Mouse (Mus musculus) heart, postnatal 4 days (tissue): ENCODE measurements around the gene Tapbpl. TPM values are rescaled to one million over a fixed set of nuclear protein-coding genes. Genes with fewer than 3 reads are reported as not detected.

Experiments used
- DNase-seq: peaks from one replicate; pipeline ENCODE4 v3.0.0; 2021
- microRNA-seq, 2 experiments: library from miRNA; unstranded; fragments of <30 nt; microRNA quantifications; one replicate each; pipeline ENCODE4 v1.2.0; 2021 to 2022
- total RNA-seq, 2 experiments: library from RNA; stranded (reverse); gene quantifications; 2 replicates each; pipeline ENCODE4 v1.2.3; 2021

Tapbpl gene
- total RNA-seq, 2 experiments from 2014 or later, result 3.3 to 3.6 TPM

DNA sequence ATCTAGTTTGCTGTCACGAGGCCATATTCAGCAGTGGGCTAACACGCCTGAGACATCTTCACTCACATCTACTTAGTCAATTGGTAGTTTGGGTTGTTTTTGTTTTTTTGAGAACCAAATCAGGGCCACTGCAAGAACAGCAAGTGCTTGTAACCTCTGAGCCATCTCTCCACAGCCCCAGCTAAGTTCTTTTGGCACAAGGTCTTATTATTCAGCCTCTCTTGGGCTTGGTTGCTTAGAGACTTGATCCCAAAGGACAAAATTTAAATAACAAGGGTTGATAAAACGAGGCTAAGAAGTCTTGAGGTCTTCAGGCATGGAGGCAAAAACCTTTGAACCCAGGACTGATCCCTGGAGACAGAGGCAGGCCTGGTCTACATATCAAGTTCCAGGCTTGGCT lies 35.4 kb downstream of the Tapbpl start:
- no peak for DNase-seq

DNA sequence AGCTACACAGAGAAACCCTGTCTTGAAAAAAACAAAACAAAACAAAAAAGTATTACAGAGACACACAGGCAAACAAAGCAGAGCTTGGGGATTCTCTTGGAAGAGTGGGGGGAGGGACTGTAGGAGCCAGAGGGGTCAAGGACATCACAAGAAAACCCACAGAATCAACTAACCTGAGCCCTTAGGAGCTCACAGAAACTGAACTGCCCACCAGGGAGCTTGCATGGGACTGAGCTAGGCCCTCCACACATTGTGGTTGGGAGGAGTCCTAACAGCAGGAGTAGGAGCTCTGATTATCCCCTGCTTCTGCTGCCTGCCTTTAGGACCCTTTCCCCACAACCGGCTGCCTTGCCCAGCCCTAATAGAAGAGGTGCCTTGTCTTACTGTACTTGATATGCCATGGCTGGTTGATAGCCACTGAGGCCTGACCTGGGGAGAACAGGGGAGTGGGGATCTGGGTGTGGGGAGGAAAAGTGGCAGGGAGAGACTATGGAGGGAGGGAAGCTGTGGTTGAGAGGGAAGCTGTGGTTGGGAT lies 36.1 kb downstream of the Tapbpl start:
- DNase-seq, result no peak

DNA sequence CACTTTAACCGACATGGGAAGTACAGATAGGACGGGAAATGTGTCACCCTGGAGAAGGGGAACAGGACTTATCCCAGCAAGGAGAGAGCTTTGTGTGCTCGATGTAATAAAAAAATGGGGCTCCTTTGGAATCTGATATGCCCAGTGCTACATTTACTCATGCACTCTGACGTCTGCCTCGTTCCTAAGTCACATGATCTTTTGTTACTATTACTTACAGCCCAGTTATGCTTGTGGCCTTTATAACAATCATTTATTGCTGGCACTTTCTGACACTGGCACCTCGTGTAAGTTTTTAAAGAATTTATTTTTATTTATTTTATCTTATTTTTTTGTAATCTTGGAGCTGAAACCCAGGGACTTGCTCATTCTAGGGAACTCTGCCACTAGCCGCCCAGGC lies 38.3 kb downstream of the Tapbpl start:
- DNase-seq, result no peak

DNA sequence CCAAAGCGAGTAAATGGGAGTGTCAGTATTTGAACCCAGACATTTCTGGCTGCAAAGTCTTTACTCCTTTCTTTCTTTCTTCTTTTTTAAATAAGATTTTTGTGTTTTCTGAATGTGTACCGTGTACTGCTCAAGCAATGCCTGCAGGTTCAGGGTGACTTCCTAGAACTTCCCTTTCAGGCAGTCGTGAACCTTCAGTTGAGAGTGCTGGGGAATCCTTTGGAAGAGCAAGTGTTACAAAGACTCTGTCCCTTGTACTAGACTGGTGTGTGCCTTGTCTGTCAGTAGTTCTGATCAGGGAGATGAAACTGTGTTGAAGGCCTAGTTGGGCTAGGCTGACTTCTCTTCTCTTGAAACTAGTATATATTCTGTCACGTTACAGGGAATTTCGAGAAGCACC lies 38.8 kb downstream of the Tapbpl start:
- DNase-seq, result no peak

DNA sequence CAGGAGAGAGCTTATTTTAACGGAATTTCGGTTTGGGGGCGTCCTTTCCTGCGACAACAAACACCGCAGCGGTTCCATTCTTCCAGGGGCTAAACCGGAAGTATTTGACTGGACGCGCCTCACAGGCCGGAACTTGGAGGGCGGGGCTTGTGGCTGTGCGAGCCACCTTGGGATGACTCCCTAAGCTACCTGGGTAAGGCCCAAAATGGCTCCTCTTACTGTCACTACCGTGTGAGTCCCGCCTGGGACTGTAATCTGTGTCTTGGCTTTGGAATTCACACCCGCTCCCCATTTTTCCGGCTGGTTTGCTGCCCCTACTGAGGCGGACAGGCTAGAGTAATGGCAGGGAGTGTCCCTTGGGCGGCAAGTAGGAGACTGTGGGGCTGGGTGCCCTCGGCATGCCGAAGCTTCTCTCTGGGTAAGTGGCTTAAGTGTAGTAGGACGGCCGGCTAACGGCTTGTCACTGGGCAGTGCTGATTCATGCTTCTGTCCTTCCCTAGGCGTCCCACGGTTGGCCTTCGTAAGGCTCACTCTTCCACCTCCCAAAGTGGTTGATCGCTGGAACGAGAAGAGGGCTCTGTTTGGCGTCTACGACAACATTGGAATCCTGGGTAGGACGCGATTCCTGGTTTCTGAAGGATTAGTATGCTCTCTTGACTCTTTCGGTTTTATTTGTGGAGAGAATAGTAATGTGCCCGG lies 39.5 kb downstream of the Tapbpl start:
- DNase-seq, result peak; percentile 94

DNA sequence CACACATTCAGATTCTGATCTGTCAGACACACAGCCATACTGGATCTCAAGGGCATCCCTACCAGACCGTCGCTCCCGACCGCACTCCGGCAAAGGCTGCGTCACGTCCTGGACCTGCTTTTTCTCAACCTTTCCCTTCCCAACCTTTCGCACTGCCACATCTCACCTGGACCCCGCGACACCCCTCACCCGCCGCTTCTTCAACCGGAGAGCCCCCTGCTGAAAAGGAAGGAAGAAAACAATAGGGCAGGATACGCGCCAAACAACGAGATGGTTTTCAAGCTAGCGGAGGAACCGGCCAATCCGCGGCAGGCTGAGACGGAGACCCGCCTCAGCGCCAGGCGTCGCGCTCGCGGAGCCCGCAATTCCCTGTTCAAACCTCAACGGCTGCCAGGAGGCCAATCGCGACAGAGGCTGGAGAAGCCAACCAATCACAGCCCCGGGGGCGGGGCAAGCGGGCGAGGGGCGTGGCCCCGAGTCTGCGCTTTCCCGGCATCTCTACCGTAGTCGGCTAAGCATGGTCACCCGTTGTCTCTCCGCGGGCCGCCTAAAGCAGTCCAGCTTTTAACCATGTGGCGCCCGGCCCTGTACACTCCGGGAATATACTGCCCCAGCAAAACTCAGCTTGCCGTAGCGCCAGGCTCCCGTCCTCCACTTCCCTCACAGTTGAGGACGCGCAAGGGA lies 40.2 kb downstream of the Tapbpl start, which contains the start of the genes Ncapd2 and Mrpl51:
TSS of gene Ncapd2 (minus strand) at position 370 of the 684 bp plus-strand sequence.
TSS of gene Mrpl51 (plus strand) at position 470 of the 684 bp plus-strand sequence.
- DNase-seq, result peak; percentile 98

DNA sequence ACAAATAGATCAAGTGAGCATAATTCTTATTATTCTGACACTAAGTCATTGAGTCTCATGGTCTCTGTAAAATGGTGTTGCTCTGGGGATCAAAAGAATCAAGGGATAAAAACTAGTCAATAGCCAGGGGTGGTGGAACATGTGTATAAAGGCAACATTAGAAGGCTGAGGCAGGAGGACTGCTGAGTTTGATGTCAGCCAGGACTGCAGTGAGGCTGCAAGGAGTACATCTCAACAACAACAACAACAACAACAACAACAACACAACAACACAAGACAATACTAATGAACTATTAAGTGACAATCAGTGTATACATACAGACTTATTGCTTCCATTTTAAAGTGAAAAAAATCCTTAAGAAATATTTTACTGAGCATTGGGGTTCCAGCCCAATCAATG lies 40.8 kb downstream of the Tapbpl start:
- DNase-seq, result no peak

DNA sequence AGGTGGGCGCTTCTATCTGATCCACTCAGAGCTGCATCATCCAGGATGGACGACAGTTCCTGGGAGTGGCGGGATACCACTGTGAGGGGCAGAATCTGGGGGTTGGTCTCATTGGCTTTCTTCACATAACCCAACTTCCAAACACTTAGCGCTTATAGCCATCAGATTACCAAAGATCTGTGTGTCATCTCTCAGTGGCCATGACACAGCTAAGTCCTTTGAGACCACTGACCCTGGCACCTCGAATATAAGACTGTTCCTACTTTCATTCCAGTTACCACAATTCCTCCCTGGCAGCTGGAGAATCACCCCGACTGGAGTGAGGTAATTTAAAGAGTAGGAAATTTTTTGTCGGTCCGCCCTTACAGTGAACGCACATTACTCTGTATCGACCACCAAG lies 45.5 kb downstream of the Tapbpl start:
- DNase-seq, result no peak

DNA sequence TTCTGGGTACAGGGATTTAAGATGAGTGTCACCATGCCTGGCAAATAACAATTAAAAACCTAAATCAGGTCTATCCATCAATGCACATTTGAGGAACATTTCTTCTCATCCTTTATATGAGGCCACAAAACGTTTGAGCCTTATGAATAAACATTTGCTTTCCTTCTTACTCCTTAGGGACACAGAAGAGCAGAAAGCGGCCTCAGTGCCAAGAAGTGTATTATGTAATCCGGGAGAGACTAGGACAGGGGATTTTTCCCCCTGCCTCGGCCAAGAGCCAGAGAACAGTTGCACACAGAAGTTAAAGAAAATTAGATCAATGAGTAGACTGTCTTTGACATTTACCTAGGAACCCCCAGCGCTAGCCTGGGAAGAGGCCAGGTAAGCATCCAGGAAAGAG lies 49.5 kb downstream of the Tapbpl start:
- no peak for DNase-seq

DNA sequence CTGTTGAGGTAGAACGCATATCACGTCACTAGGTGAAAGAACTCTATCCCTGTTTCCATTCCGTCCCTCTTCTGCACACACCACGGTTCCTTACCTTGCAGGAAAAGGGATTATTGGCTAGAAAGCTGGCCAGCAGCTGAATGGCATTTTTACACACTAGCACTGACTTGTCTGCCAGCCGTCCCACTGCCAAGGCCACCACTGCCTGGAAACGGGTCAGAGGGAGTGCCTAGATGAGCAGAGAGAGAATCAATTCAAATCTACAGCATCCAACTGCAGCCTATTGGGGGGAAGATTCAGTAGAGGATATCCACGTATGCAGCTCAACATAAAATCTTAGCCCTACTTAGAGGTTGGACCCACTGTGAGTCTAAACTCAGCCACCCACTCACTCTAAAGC lies 52.1 kb downstream of the Tapbpl start:
- DNase-seq, result no peak

DNA sequence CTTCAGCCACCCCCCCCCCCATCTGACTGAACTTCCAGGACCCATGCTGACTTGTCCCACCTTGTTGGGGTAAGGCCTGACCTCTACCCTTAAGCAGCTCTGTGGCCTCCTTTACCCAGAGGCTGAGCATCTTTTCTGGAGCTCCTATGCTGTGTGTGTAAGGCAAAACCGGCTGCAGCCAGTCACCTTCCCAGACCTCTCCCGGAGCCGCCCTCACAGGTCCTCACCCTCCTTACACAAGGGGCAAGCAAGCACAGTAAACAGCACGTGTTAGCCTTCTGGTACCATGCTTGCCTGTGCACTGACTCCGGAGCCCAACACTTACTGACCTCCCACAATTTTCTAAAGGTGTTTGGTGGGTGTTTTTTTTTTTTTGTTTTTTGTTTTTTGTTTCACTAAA lies 56.2 kb downstream of the Tapbpl start:
- no peak for DNase-seq

Small RNA genes within 50 kb of the gene (microRNA-seq; reads per million reads assigned to microRNA genes)
- gene Mir3098 (1.8 to 2.8 reads per million in 2 experiments), gene Mir8113 (0 reads per million in 2 experiments)

Other genes starting within 250 kb of the Tapbpl start
- gene Pianp, start 235.2 kb downstream of the Tapbpl start, total RNA-seq, result 1 to 10 TPM in 1 of 2 experiments, under 1 TPM in 1; 0.69 to 1.5 TPM
- gene Zfp384, start 222.7 kb downstream of the Tapbpl start, total RNA-seq, result 10 to 100 TPM; 28.5 to 30.7 TPM
- 10 to 100 TPM; 40.8 to 43.6 TPM for gene Ing4, start 192.1 kb downstream of the Tapbpl start, total RNA-seq
- gene Acrbp, start 182.2 kb downstream of the Tapbpl start, total RNA-seq, result 1 to 10 TPM; 1.7 to 3.2 TPM
- gene Lpar5, start 163.9 kb downstream of the Tapbpl start, total RNA-seq, result not detected
- 100 to 1,000 TPM; 202 to 210 TPM for gene Chd4, start 135.9 kb downstream of the Tapbpl start, total RNA-seq
- gene Nop2, start 100.0 kb downstream of the Tapbpl start, total RNA-seq, result 10 to 100 TPM; 24.4 to 25.3 TPM
- 10 to 100 TPM; 18.0 to 18.6 TPM for gene Iffo1, start 86.6 kb downstream of the Tapbpl start, total RNA-seq
- 1,000 to 10,000 TPM; 3,371 to 3,611 TPM for gene Gapdh, start 65.4 kb downstream of the Tapbpl start, total RNA-seq
- gene Ncapd2, start 40.2 kb downstream of the Tapbpl start, total RNA-seq, result 100 to 1,000 TPM; 101 to 111 TPM
- gene Mrpl51, start 40.1 kb downstream of the Tapbpl start, total RNA-seq, result 100 to 1,000 TPM; 248 to 271 TPM
- 1 to 10 TPM; 7.3 to 8.8 TPM for gene Vamp1, start 16.3 kb downstream of the Tapbpl start, total RNA-seq
- under 1 TPM; 0.38 to 0.41 TPM for gene Cd27, start 5.2 kb upstream of the Tapbpl start, total RNA-seq
- not detected for gene Tuba3a, start 54.2 kb upstream of the Tapbpl start, total RNA-seq
- gene Ltbr, start 82.0 kb upstream of the Tapbpl start, total RNA-seq, result 10 to 100 TPM; 49.2 to 53.7 TPM
- gene Scnn1a, start 88.8 kb upstream of the Tapbpl start, total RNA-seq, result 1 to 10 TPM in 1 of 2 experiments, under 1 TPM in 1; 0.83 to 1.1 TPM
- 10 to 100 TPM; 63.3 to 65.2 TPM for gene Tnfrsf1a, start 117.5 kb upstream of the Tapbpl start, total RNA-seq
- gene Plekhg6, start 148.9 kb upstream of the Tapbpl start, total RNA-seq, result not detected